Mouse (Mus musculus): ENCODE measurements around the gene Apc2.

The Apc2 gene

DNA sequence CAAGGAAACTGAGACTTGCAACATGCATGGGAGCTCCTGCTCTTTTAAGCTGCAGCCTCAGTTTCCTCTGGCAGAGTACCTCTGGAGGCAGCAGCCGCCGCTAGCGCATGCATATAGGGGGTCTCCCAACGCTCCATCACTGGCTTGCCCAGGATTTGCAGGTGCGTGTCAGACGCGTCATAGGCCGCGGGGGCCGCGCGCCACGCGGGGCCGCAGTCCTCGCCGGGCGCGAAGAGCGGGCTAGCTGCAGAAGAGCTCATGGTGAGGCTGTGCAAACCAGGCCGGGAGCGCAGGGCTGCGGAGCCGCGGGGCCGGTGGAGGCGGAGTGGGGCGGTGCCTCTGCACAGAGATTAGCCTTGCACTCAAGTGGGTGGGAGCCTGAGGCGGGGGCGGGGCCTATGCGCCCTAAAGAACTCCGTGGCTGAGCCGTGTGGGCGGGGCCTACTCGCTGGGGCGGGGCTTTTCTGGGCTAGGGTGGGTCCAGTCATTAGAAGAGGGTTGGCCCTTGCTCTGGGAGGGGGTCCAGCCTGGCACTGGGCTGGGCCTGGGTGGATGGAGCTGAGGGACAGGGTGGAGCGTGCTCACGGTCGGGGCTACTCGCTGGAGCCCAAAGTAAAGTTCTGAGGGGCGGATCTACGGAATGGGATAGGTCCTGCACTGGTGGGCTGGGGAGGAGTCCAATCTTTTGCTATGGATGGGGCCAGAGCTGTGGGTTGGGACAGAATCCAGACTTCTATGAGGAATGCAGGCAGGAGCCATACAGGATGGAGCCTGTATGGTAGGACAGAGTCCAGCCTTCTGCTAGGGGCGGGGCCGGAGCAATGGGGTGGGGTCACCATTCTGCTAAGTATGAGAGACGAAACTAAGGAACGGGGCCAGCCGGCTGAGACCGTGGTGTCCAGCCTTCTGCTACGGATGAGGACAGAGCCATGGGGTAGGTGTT is 34.9 kb upstream of the Apc2 start, which contains the start of the genes Gamt and Dazap1:
Gene Gamt, minus strand, starts transcription at position 371 of the 943 bp plus-strand sequence.
Gene Dazap1, plus strand, starts transcription at position 845 of the 943 bp plus-strand sequence.
- in situ Hi-C loops (cut with MboI; ENCODE audit: unreplicated experiment in 2 of 2) = loop anchor here in 1 of 2 experiments (25.0 kb wide), 1 partner anchor 299 kb away; the partner anchor contains the start of genes Grin3b and Wdr18

DNA sequence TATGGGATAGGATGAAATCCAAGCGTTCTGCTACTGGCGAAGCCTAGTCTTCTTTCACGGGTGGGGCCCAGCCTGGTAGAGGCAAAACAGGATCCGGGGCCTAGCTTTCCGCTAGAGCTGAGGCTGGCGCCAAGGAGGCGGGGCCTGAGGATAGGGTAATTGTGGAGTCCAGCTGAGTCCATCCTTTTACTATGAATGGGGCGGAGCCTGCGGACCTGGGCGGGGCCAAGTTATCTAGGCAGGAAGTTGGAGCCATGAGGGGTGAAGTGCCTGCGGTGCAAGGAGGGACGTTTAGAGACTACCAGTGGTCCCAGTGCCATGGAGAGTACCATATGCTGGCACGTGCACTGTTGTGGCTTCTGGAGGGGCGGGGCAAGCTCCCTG is 34.2 kb upstream of the Apc2 start:
- in situ Hi-C loops (cut with MboI; ENCODE audit: unreplicated experiment in 2 of 2) = loop anchor here in 1 of 2 experiments (25.0 kb wide), 1 partner anchor 299 kb away; the partner anchor contains the start of genes Grin3b and Wdr18

DNA sequence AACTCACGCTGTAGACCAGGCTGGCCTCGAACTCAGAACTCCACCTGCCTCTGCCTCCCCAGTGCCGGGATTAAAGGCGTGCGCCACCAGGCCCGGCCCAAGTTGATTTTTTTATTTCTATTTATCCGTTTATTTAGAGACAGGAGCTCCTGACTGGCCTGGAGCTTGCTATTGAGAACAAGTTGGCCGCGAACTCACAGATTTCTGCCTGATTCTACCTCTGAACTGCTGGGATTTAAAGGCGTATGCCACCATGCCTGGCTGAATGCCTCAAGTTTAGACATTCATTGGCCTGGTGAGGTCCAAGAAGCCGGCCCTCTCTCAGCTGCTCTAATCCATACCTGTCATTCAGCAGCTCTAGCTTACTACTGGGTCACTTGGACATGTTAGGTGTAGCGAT is 33.6 kb upstream of the Apc2 start:
- in situ Hi-C loops (cut with MboI; ENCODE audit: unreplicated experiment in 2 of 2) = loop anchor here in 1 of 2 experiments (25.0 kb wide), 1 partner anchor 300 kb away; the partner anchor contains the start of genes Grin3b and Wdr18

DNA sequence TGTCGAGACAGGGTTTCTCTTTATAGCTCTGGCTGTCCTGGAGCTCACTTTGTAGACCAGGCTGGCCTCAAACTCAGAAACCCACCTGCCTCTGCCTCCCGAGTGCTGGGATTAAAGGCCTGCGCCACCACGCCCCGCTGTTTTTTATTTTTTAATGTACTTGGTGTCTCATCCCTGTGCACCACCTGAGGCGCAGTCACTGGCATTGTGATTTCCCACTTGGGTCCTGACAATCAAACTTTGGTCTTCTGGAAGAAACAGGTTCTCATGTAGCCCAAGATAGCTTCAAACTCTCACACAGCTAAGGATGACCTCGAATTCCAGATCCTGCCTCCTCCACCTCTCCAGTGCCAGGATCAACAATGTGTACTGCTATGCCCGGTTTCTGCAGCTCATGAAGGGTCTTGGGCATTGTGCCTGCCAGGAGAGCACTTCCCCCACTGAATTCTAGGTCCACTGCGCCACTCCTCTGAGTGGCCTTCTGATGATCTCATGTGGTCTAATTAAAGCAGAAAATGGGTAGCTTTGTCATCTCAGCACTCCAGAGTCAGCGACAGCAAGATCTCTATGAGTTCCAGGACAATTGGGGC is 32.9 kb upstream of the Apc2 start:
- in situ Hi-C loops (cut with MboI; ENCODE audit: unreplicated experiment in 2 of 2) = loop anchor here in 1 of 2 experiments (25.0 kb wide), 1 partner anchor 301 kb away; the partner anchor contains the start of genes Grin3b and Wdr18

DNA sequence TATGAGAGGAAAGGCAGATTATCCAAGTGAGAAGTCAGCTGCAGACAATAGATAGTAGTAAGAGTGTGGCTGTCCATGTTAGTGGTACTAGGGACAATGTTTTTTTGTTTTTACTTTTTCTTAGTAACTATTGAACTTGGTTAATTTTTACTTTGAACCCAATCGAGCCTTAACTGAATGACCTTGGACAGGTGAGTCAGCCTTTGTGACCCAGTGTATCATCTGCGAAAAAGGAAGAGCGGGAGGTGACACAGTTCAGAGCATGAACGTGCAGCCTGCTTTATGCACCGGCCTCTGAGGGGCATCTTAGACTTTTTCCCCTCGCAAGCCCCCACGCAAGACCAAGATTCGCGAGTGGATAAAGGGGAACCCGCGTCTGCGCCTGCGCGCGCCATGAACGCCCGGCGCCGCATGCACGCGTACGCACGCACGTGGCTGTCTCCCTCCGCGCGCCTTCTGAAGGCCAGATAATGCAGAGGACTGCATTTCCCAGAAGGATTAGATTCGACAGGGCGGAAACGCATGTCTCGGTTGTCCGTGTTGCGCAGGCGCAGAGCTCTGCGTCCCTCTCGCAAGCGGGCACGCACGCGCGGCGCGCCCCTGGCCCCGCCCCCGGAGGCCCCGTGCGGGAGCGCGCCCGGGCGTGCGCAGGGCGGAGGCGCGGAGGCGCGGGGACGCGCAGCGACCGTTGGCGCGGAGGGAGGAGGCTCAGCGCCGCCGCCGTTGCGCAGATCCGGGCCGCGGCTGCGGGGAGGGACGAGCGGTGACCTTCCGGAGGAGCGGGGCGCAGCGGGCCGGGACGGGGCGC is 31.2 kb upstream of the Apc2 start:
- in situ Hi-C loops (cut with MboI; ENCODE audit: unreplicated experiment in 2 of 2) = loop anchor here in 1 of 2 experiments (5.0 to 25.0 kb wide), 2 partner anchors 58 to 302 kb away; partner anchors contain the start of genes 2310011J03Rik, Grin3b and Wdr18

DNA sequence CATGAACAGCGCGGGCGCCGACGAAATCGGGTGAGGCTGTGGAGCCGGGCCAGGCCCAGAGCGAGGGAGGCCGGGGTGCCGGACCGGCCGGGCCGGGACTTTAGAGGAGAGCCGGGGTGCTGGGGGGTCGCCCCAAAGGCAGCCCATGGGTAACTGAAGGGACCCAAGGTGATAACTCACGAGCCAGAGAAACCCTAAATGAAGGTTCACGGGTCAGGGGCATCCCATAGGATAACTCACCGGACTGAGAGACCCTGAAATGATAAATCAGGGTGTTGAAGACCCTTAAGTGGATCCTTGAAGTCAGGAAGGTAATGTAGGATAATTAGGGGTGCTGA is 30.7 kb upstream of the Apc2 start:
- in situ Hi-C loops (cut with MboI; ENCODE audit: unreplicated experiment in 2 of 2) = loop anchor here in 1 of 2 experiments (5.0 to 25.0 kb wide), 2 partner anchors 57 to 303 kb away; partner anchors contain the start of genes 2310011J03Rik, Grin3b and Wdr18

DNA sequence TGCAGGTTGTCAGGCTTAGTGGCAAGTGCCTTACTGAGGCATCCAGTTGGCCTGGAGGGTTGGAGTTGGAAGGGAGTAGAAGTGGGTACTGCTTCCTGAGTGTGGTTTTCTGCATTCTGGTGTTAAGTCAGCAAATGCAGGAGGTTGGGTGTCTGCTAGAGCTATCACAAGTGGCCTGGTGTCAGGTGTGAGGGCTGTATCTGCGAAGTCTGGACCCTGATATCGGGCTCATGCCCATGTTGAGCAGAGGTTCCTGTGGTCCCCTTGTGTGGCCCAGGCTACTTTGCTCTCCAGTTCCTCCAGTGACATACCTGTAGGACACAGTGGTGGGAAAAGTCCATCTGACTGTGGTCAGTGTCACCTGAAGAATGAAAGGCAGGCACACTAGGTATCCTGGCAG is 25.7 kb upstream of the Apc2 start:
- in situ Hi-C loops (cut with MboI; ENCODE audit: unreplicated experiment in 2 of 2) = loop anchor here in 1 of 2 experiments (25.0 kb wide), 1 partner anchor 308 kb away; the partner anchor contains the start of genes Grin3b and Wdr18

DNA sequence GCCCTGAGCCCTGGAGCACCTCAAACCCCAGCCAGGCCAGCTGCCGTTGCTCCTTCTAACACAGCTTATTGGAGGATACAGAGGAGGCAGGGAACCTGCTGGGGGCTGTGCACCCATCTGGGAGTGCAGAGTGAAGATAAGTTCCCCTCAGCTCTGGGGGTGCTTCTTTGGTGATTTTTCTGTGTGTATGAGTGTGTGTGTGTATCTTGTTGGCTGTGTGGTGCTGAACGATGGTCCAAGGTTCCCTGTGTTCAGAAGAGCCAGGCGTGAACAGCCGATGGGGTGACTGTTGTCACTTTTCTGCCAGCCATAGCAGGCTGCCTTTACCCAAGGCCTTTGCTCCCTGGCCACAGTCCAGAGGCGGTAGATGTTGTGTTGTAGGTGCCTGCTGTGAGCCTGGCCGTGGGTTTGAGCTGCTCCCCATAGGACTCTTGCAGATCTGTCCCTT is 25.0 kb upstream of the Apc2 start:
- in situ Hi-C loops (cut with MboI; ENCODE audit: unreplicated experiment in 2 of 2) = loop anchor here in 1 of 2 experiments (25.0 kb wide), 1 partner anchor 308 kb away; the partner anchor contains the start of genes Grin3b and Wdr18

DNA sequence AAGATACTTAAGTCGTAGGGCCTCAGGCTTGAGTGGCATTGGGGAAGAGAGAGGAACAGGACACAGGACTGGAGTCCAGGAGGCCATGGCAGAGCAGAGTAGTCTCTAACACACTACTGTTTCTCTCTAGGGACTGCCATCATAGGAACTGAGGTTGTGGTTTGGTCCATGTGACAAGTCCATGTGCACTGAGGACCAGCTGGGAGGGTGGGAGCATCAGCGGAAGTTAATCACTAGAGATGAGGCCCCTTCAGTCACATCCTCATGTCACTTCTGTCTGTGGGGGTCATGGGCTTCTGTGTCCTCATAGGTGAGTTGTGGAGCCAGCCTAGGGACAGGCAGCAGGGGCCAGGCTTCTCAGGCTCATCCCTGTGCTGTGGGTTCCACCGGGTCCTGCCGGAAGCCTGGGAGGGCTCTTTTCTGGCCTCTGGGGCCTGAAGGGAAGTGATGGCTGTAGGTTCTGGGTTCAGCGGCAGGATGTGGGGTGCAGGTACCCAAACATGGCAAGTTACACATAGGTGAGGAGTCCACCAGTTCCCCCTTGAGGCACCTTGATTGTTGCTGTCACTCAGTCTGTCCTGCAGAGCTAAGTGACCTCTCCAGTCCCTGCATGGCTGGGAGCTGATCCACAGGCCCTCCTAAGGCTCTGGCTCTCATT is 24.5 kb upstream of the Apc2 start:
- in situ Hi-C loops (cut with MboI; ENCODE audit: unreplicated experiment in 2 of 2) = loop anchor here in 1 of 2 experiments (25.0 kb wide), 1 partner anchor 309 kb away; the partner anchor contains the start of genes Grin3b and Wdr18

DNA sequence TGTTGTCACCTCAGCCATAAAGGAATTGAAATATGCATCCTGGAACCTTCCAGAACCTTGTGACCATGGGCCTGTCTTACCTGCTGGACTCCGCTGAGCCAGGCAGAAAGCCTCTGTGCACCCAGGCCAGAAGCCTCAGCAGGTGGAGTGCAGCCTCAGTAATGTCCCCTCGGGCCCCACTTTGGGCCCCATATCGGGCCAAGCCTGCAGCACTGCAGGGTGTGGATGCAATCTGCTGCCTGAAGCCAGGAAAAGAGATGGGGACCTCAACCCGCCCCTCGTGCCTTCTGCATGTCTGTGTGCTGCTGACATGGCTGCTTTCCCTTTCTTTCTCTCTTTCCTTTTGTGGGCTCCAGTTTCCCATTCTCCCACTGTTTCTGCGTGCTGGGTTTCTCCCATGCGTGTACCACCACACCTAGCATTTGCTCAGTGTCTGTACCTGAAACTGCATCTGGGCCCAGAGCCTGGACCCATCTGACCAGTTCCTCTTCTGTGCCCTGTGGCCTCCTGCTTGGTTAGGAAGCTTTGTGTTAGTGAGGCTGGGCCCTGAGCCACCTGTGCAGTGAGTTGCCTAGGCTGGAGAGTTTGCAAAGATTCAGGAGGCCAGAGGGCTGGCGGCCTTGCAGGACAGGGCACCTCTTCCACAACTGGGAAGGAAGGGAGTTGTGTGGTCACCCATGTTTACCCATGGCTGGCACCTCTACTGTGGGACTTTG is 23.7 kb upstream of the Apc2 start:
- in situ Hi-C loops (cut with MboI; ENCODE audit: unreplicated experiment in 2 of 2) = loop anchor here in 1 of 2 experiments (25.0 kb wide), 1 partner anchor 310 kb away; the partner anchor contains the start of genes Grin3b and Wdr18

DNA sequence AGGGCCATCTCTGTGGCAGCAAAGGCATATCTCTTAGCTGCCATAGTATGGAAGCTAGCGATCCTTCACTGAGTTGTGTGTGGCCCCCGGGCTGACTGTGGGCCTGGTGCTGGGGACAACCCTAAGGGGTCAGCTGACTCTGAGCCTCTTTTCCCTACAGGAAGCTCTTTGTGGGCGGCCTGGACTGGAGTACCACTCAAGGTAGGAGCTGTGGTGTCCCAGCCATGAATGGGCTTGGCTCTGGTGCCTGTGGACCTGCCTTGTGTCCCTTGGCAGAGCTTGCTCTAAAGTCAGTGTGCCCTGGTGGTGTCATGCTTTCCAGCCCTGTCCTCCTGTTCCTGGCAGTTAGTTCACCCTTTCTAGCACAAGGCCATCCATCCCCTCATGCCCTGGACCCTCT is 21.9 kb upstream of the Apc2 start:
- in situ Hi-C loops (cut with MboI; ENCODE audit: unreplicated experiment in 2 of 2) = loop anchor here in 1 of 2 experiments (25.0 kb wide), 1 partner anchor 312 kb away; the partner anchor contains the start of genes Grin3b and Wdr18

DNA sequence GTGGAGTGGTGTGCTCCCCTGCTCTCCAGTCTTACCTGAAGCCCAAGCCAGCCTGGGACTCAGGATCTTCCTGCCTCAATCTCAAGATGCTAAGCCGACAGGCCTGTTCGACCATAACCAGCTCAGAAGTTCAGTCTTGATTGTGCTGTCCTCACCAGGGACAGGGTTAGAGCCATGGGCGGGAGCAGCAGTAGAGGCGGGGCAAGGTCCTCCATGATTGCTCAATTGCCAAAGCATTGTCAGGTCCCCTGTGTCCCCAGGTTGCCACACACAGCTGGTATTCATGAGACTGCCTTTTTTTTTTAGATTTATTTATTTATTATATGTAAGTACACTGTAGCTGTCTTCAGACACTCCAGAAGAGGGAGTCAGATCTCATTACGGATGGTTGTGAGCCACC is 19.5 kb upstream of the Apc2 start:
- in situ Hi-C loops (cut with MboI; ENCODE audit: unreplicated experiment in 2 of 2) = no loop called here

DNA sequence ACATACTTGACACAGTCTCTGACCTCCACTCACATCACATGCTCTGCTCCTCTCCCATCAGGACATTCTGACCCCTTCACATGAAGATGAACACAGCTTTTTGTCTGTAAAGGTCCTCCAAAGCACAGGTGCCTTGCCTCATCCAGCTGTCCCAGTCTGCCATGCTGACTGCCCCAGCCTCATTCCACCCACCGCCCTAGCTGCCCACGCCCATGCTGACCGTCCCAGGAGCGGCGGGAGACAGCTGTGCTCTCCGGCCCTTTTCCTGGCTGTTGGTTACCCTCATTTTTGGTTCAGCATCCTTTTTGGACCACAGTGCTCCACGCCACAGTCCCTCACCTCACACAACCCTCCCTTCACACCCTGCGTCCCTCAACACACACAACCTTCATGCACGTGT is 17.4 kb upstream of the Apc2 start:
- in situ Hi-C loops (cut with MboI; ENCODE audit: unreplicated experiment in 2 of 2) = no loop called here

DNA sequence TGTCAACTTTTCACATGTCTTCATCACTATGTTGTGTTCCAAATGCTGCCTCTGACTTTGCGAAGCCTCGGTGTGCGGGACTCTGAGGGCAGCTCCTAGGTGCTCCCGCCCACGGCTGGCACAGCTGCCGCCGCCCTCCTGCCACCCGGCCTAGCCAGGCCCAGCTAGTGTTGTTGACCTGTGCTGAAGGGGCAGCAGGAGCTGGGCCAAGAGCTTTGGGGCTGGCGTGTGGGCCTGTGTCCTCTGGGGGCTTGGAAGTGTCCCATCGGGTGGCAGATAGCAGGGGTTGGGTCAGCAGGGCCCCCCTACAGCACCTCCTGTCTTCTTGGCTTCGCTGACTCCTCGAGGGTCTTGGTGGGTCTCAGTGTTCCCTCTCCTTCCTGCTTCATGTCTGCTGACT is 16.5 kb upstream of the Apc2 start:
- in situ Hi-C loops (cut with MboI; ENCODE audit: unreplicated experiment in 2 of 2) = no loop called here

DNA sequence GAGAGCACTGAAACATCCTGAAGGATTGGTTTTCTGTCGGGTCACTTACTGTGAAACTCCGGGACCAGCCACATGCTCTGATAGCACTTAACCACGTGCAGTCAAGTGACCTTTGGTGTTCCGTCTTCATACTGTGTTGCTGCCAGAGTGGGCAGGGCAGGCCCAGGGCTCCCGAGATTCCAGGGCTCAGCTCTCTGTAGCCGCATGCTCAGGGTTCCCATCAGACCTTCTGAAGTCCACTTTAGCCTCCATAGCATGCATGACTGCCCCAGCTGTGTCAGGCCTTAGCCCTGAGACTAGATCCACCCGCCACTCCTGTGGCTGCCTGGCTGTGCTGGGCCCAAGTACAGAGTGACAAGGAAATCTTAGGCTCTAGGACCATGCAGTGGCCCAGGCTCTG is 14.5 kb upstream of the Apc2 start:
- in situ Hi-C loops (cut with MboI; ENCODE audit: unreplicated experiment in 2 of 2) = no loop called here

DNA sequence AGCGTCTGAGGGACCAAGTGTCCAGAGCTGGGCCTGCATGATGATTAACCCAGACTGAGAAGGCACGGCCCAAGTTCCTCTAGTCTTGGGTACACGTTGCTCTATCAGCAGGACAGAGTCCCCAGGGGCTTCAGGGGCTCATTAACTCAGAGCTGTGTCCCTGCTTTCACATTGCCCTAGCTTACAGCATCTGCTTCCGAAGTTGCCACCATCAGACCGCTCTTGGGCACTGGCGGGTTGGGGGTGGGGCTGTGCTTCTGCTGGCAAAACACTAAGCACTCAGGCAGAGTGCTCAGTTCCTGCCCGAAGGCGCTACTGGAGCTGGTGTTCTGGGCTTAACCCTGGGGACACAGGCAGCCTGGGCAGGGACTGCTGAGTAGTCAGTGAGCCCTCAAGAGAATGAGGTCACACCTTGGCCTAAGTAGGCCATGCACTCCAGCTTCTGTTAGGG is 13.8 kb upstream of the Apc2 start:
- in situ Hi-C loops (cut with MboI; ENCODE audit: unreplicated experiment in 2 of 2) = no loop called here

DNA sequence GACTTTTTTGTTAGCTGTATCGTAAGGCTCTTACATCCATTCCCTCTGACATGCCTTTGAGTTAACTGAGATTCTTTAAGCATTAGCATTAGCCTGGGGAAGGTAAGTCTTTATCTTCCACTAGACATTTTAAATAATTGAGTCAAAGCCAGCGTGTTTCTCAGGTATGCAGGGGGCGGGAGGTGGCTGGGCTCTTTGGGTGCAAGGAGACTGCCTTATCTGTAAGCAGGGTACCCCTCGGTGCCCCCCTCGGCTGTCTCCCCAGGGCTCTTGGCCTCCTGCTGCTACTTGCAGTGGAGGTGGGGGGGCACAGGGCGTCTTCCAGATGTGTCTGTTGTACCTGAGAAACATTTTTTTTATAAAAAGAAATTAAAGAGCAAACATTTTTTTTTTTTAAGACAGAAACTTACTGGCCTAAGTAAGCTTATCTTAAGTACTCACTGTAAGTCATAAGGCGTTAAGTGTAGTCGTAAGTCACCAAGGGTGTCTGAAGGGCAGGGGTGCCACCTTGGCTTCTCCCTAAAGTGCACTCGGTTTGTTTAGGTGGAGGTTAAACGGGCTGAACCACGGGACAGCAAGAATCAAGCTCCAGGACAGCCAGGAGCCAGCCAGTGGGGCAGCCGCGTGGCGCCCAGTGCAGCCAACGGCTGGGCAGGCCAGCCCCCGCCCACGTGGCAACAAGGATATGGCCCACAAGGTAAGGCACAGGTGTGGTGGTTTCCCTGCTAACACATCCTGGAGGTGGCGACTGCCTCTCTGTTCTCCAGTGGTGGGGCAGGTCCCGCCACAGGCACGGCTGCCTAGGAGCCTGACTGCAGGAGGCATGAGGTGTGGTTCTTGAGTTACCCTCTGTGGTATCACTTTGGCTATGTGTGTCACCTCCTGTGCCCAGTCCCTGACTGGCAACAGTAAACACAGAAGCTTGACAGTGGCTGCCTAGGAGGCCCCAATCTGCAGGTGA is 13.0 kb upstream of the Apc2 start:
- in situ Hi-C loops (cut with MboI; ENCODE audit: unreplicated experiment in 2 of 2) = no loop called here
